Mouse (Mus musculus): ENCODE measurements at regions not wholly inside any gene's neighbourhood (a gene's known extent, or its start where the extent isn't known, plus 50 kb on each side); places are given as distances from the start of the nearest gene placed in this dataset.

DNA sequence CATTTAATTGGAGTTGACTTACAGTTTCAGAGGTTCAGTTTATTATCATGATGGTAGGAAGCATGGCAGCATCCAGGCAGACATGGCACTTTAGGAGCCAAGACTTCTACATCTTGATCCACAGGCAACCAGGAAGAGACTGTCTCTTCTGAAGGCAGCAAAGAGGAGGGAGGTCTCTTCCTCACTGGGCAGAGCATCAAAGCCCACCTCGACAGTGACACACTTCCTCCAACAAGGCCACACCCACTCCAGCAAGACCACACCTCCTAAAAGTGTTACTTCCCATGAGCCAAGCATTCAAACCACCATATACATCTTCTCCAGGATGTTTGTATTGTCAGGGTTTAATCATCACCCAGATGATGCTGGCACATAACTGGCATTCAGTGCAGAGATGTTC, 141.5 kb downstream of the Zfp706 start:
- WGBS: 47% methylated on average over 1 of the region's 1 CpGs
- no peak for ATAC-seq (ENCODE audit: low read depth)
- Histone ChIP-seq H3K27me3 (ENCODE audit: control insufficient read depth, insufficient read depth, low read length) (no peaks in the 10 kb centered on the region), H3K9me3 (ENCODE audit: control insufficient read depth, low read length) (no peaks in the 10 kb centered on the region), H3K4me1 (ENCODE audit: control insufficient read depth, insufficient read depth, low read length) (no peaks in the 10 kb centered on the region), H3K4me3 (ENCODE audit: low read depth, low read length) (no peak overlapping the region), H3K9ac (replicated peaks; ENCODE audit: low read depth, low read length) (no peak overlapping the region), H3K27ac (ENCODE audit: low read depth, low read length) (no peak overlapping the region), H3K4me2 (ENCODE audit: low read depth, low read length) (no peak overlapping the region), H3K36me3 (ENCODE audit: control insufficient read depth, insufficient read depth, low read length) (no peaks in the 10 kb centered on the region)

DNA sequence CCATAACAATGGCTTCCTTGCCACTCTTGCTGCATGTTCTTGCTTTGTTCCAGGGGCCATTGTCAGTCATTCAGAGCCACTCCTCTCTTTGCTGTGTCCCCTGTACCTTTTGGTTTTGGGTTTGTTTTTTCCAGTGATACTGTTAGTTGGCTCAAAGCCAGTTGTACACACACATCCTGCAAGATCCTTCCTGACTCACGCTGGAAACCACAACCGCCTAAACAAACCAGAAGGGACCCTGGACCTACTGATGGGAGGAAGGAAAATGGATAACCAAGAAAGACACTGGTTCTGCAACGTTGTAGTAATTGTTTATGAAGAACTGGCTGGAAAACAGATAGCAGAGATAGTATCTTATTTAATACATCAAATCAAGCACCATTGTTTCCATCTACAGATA, 142.2 kb downstream of the Zfp706 start:
- Histone ChIP-seq H3K9me3 (ENCODE audit: control insufficient read depth, low read length) (no peaks in the 10 kb centered on the region), H3K4me1 (ENCODE audit: control insufficient read depth, insufficient read depth, low read length) (no peaks in the 10 kb centered on the region), H3K9ac (replicated peaks; ENCODE audit: low read depth, low read length) (no peak overlapping the region), H3K4me3 (ENCODE audit: low read depth, low read length) (no peak overlapping the region), H3K4me2 (ENCODE audit: low read depth, low read length) (no peak overlapping the region), H3K27me3 (ENCODE audit: control insufficient read depth, insufficient read depth, low read length) (no peaks in the 10 kb centered on the region), H3K36me3 (ENCODE audit: control insufficient read depth, insufficient read depth, low read length) (no peaks in the 10 kb centered on the region), H3K27ac (ENCODE audit: low read depth, low read length) (no peak overlapping the region)
- no peak for ATAC-seq (ENCODE audit: low read depth)
- WGBS: 82% methylated on average over 3 of the region's 3 CpGs

DNA sequence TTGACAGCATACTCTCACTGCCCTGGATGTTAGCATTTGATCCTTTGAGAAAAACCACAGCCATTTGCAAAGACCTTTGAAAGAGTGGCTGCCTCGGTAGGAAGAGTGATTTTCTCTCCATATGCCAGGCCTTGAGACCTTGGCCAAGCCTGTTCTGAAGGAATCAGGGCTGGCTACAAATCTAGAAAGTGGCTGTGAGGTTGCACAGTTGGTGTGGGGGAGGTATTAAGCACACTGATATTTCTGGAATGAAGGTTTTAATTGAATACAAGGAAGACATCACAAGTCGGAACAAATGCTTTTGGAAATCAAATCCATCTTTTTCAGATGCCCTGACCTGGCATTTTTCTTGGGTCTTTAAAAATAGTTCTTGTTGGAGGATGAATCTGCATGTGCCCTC, 143.5 kb downstream of the Zfp706 start:
- Histone ChIP-seq H3K36me3 (ENCODE audit: control insufficient read depth, insufficient read depth, low read length) (no peaks in the 10 kb centered on the region), H3K27me3 (ENCODE audit: control insufficient read depth, insufficient read depth, low read length) (no peaks in the 10 kb centered on the region), H3K4me1 (ENCODE audit: control insufficient read depth, insufficient read depth, low read length) (no peaks in the 10 kb centered on the region), H3K9ac (replicated peaks; ENCODE audit: low read depth, low read length) (no peak overlapping the region), H3K4me2 (ENCODE audit: low read depth, low read length) (no peak overlapping the region), H3K4me3 (ENCODE audit: low read depth, low read length) (no peak overlapping the region), H3K27ac (ENCODE audit: low read depth, low read length) (no peak overlapping the region), H3K9me3 (ENCODE audit: control insufficient read depth, low read length) (no peaks in the 10 kb centered on the region)
- ATAC-seq (ENCODE audit: low read depth): no peak
- 76% methylated on average over 2 of the region's 2 CpGs for WGBS

DNA sequence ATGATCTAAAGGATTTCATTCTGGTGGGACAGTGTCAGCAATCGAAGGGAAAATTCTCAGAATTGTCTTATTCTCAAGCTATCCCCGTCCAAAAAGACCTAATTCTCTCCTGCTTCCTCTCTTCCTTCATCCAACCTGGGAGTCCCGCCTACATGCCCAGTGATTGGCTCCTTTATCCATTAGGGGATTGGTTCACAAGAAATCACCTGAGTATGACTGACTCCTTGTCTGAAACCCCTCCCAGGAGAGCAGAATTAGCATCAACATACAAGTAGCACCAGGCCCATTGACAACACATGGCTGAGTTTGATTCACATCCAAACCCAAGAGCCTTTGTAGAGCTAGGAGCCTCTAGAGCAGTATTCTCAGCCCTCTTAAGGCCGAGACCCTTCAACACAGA, 148.9 kb downstream of the Zfp706 start:
- Histone ChIP-seq H3K27me3 (ENCODE audit: control insufficient read depth, insufficient read depth, low read length) (no peaks in the 10 kb centered on the region), H3K27ac (ENCODE audit: low read depth, low read length) (no peak overlapping the region), H3K4me1 (ENCODE audit: control insufficient read depth, insufficient read depth, low read length) (no peaks in the 10 kb centered on the region), H3K4me3 (ENCODE audit: low read depth, low read length) (no peak overlapping the region), H3K9ac (replicated peaks; ENCODE audit: low read depth, low read length) (no peak overlapping the region), H3K36me3 (ENCODE audit: control insufficient read depth, insufficient read depth, low read length) (no peaks in the 10 kb centered on the region), H3K9me3 (ENCODE audit: control insufficient read depth, low read length) (no peaks in the 10 kb centered on the region), H3K4me2 (ENCODE audit: low read depth, low read length) (no peak overlapping the region)
- no peak for ATAC-seq (ENCODE audit: low read depth)
- 84% methylated on average over 4 of the region's 4 CpGs for WGBS

DNA sequence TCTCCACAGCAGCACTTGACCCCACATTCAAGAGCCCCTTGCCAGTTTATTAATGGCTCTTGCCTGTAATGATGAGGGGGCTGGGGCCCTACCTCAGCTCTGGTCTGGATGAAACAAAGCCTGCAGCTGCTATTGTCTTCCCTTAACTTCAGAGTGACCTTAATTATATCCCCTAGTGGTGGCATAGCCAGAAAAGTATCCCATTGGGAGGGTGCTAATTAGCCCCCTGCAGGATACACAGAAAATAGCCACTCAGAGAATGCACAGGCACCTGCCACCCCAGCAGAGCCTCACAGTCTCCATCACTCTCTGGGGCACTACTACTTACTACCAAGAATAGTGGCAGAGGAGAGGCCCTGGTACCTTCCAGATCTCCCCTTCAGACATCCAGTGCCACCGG, 150.0 kb downstream of the Zfp706 start:
- no peaks in the 10 kb centered on the region for H3K9me3 ChIP-seq (ENCODE audit: control insufficient read depth, low read length)
- H3K36me3 ChIP-seq (ENCODE audit: control insufficient read depth, insufficient read depth, low read length): no peaks in the 10 kb centered on the region
- 67% methylated on average over 1 of the region's 1 CpGs for WGBS
- no peak overlapping the region for H3K27ac ChIP-seq (ENCODE audit: low read depth, low read length)
- no peak for ATAC-seq (ENCODE audit: low read depth)
- no peaks in the 10 kb centered on the region for H3K4me1 ChIP-seq (ENCODE audit: control insufficient read depth, insufficient read depth, low read length)
- H3K4me2 ChIP-seq (ENCODE audit: low read depth, low read length): no peak overlapping the region
- H3K27me3 ChIP-seq (ENCODE audit: control insufficient read depth, insufficient read depth, low read length): no peaks in the 10 kb centered on the region
- no peak overlapping the region for H3K9ac ChIP-seq (replicated peaks; ENCODE audit: low read depth, low read length)
- H3K4me3 ChIP-seq (ENCODE audit: low read depth, low read length): no peak overlapping the region

DNA sequence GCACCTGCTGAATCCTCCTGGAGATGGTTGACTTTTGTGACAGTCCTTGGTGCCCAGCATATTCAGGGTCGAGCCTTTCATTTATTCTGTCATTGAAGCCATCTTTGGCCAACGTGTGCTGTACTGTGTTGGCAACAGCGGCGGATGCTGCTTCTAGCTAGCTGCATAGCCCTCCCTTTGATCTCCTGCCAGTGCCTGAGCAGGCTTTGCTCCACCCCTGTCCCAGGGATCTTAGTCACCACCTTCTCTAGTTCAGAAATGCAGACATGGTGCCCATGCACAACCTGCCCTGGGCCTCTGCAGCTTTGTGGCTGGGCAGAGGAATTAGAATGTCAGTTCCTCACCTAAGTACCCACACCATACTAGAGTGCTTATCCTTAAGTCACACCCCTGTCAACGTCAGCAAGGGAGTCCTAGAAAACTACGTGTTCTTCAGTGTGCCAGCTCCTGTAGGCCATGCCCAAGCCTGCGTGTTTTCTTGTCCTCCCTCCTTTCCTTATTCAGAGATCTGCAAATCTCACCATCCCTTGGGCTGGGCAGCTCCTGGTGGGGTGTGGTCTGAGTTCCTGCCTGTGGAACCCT, 151.9 kb downstream of the Zfp706 start:
- no peaks in the 10 kb centered on the region for H3K36me3 ChIP-seq (ENCODE audit: control insufficient read depth, insufficient read depth, low read length)
- no peaks in the 10 kb centered on the region for H3K9me3 ChIP-seq (ENCODE audit: control insufficient read depth, low read length)
- no peak overlapping the region for H3K27ac ChIP-seq (ENCODE audit: low read depth, low read length)
- no peak for ATAC-seq (ENCODE audit: low read depth)
- no peaks in the 10 kb centered on the region for H3K27me3 ChIP-seq (ENCODE audit: control insufficient read depth, insufficient read depth, low read length)
- no peak overlapping the region for H3K4me2 ChIP-seq (ENCODE audit: low read depth, low read length)
- H3K4me1 ChIP-seq (ENCODE audit: control insufficient read depth, insufficient read depth, low read length): no peaks in the 10 kb centered on the region
- WGBS: 83% methylated on average over 7 of the region's 7 CpGs
- H3K4me3 ChIP-seq (ENCODE audit: low read depth, low read length): no peak overlapping the region
- H3K9ac ChIP-seq (replicated peaks; ENCODE audit: low read depth, low read length): no peak overlapping the region

DNA sequence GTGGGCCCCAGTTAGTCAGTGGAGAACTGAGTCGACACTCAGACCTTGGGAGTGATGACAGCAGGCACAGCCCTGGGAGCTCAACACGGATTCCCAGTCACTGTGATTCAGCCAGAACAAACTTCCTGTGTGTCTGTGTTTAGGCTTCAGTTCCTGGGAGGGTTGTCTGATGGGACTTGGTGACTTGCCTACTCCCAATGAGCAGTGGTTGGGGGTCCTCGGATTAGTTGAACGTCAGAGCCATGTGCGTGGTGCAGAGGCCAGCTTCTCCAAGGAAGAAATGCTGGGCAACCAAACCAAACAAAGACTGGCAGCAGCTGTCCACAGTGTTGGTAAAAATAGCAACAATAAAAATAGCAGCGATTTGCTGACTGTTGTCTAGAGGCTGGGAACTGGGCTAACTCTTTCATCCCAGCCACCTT, 152.7 kb downstream of the Zfp706 start:
- Histone ChIP-seq H3K4me2 (ENCODE audit: low read depth, low read length) (no peak overlapping the region), H3K4me3 (ENCODE audit: low read depth, low read length) (no peak overlapping the region), H3K27ac (ENCODE audit: low read depth, low read length) (no peak overlapping the region), H3K27me3 (ENCODE audit: control insufficient read depth, insufficient read depth, low read length) (no peaks in the 10 kb centered on the region), H3K36me3 (ENCODE audit: control insufficient read depth, insufficient read depth, low read length) (no peaks in the 10 kb centered on the region), H3K9me3 (ENCODE audit: control insufficient read depth, low read length) (no peaks in the 10 kb centered on the region), H3K9ac (replicated peaks; ENCODE audit: low read depth, low read length) (no peak overlapping the region), H3K4me1 (ENCODE audit: control insufficient read depth, insufficient read depth, low read length) (no peaks in the 10 kb centered on the region)
- WGBS: 66% methylated on average over 6 of the region's 6 CpGs
- ATAC-seq (ENCODE audit: low read depth): no peak

DNA sequence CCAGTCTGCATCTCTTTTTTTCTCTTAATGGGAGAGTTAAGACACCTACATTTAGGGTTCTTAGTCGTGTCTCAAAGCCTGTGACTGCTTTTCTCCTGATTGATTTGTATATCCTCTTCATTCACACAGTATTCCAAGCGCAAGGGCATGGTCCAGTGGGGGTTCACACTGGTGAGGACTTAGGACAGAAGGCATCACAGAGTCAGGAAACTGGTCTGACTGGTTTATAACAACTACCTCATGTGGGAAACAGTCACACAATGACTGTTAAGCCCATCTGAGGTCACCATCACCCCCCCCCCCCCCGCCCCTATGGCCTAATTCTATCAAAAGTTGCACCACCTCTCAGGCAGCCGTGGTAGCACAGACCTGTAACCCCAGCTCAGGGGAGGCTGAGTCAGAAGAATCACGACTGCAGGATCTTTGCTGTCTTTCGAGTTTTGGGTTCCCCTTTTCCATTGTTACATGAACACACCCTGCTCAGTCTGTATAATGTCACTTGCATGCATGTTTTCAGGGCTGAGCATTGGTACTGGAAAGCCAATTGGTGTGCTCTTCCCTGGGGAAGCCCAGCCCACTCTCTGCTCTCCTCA, 155.2 kb downstream of the Zfp706 start:
- H3K9me3 ChIP-seq (ENCODE audit: control insufficient read depth, low read length): no peaks in the 10 kb centered on the region
- H3K9ac ChIP-seq (replicated peaks; ENCODE audit: low read depth, low read length): no peak overlapping the region
- WGBS: 55% methylated on average over 6 of the region's 6 CpGs
- H3K4me2 ChIP-seq (ENCODE audit: low read depth, low read length): no peak overlapping the region
- no peak overlapping the region for H3K4me3 ChIP-seq (ENCODE audit: low read depth, low read length)
- no peaks in the 10 kb centered on the region for H3K36me3 ChIP-seq (ENCODE audit: control insufficient read depth, insufficient read depth, low read length)
- no peak overlapping the region for H3K27ac ChIP-seq (ENCODE audit: low read depth, low read length)
- no peaks in the 10 kb centered on the region for H3K27me3 ChIP-seq (ENCODE audit: control insufficient read depth, insufficient read depth, low read length)
- ATAC-seq (ENCODE audit: low read depth): no peak
- H3K4me1 ChIP-seq (ENCODE audit: control insufficient read depth, insufficient read depth, low read length): no peaks in the 10 kb centered on the region

DNA sequence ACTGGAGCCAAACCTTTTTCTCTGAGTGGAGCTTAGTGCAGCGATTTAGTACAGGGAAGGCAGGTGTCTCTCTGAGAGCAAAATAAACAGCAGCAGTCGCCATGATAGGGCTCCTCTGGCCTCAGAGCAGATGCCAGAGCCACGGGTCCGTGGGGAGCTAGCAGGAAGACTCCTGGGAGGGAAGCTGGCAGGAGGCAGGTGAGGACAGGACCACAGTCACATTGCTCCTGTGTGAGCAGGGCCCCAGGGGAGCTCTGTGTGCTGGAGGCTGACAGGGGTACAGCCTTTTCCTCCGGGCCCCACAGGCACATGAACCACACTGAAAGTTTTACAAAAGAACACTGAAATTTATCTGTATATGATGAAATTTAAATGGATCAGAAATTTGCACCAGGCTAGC, 159.3 kb downstream of the Zfp706 start:
- no peaks in the 10 kb centered on the region for H3K27me3 ChIP-seq (ENCODE audit: control insufficient read depth, insufficient read depth, low read length)
- H3K9ac ChIP-seq (replicated peaks; ENCODE audit: low read depth, low read length): no peak overlapping the region
- H3K27ac ChIP-seq (ENCODE audit: low read depth, low read length): no peak overlapping the region
- H3K4me1 ChIP-seq (ENCODE audit: control insufficient read depth, insufficient read depth, low read length): no peaks in the 10 kb centered on the region
- 64% methylated on average over 5 of the region's 5 CpGs for WGBS
- ATAC-seq (ENCODE audit: low read depth): no peak
- H3K4me3 ChIP-seq (ENCODE audit: low read depth, low read length): no peak overlapping the region
- H3K36me3 ChIP-seq (ENCODE audit: control insufficient read depth, insufficient read depth, low read length): no peaks in the 10 kb centered on the region
- H3K9me3 ChIP-seq (ENCODE audit: control insufficient read depth, low read length): no peaks in the 10 kb centered on the region
- H3K4me2 ChIP-seq (ENCODE audit: low read depth, low read length): no peak overlapping the region
